ENCODE assay signal across 14 mouse cellular contexts in genomic region chr2:69015822-69016221, GRCm38 (mm10).
"Had no signal": no experiment of that assay in that cellular context is flagged by ENCODE, and none has a peak within 500 bp of the region (broad histone marks: within the 10 kb centered on the region; RNA-seq: fewer than 3 reads in every experiment).

No protein-coding gene starts in this region.

- DNase-seq: kidney, postnatal 4 days; liver; lung, adult 2 months; retina, postnatal 1 day; right cerebral cortex, postnatal 4 days; spleen, adult 18-20 months; thymus, adult 18-20 months; thymus, postnatal 14 days had no signal

- H3K27me3 ChIP-seq: limb, embryonic 12.5 days; liver, embryonic 15.5 days; midbrain, embryonic 13.5 days; neural tube, embryonic 15.5 days had no signal

- H3K4me1 ChIP-seq: liver, embryonic 15.5 days had no signal

- H3K9me3 ChIP-seq: limb, embryonic 12.5 days; liver, embryonic 15.5 days; midbrain, embryonic 13.5 days; neural tube, embryonic 15.5 days had no signal

- H3K27ac ChIP-seq: limb, embryonic 12.5 days; liver, embryonic 15.5 days; midbrain, embryonic 13.5 days; neural tube, embryonic 15.5 days had no signal

- H3K4me2 ChIP-seq: limb, embryonic 12.5 days; liver, embryonic 15.5 days; midbrain, embryonic 13.5 days; neural tube, embryonic 15.5 days had no signal

- ATAC-seq: lung, postnatal 0 days; midbrain, embryonic 13.5 days had no signal

- H3K4me3 ChIP-seq: limb, embryonic 12.5 days; liver, embryonic 15.5 days; midbrain, embryonic 13.5 days; myocyte; neural tube, embryonic 15.5 days had no signal

- H3K36me3 ChIP-seq: limb, embryonic 12.5 days; liver, embryonic 15.5 days; midbrain, embryonic 13.5 days; neural tube, embryonic 15.5 days had no signal

- H3K9ac ChIP-seq: limb, embryonic 12.5 days; liver, embryonic 15.5 days; midbrain, embryonic 13.5 days; neural tube, embryonic 15.5 days had no signal
